Mouse (Mus musculus) myocyte (in vitro differentiated cells): ENCODE measurements around the gene Neurog1.

Experiments used
- MAX ChIP-seq: IDR thresholded peaks from one replicate; pipeline ENCODE4 v1.6.1; 2011; ENCODE audit warnings: low read depth, mild to moderate bottlenecking, control low read depth
- MYOD1 ChIP-seq, 3 experiments: IDR thresholded peaks; one replicate each; pipeline ENCODE4 v1.6.1; 2011; ENCODE audit warnings: control low read depth in 2 of 3, low read depth in 2 of 3, mild to moderate bottlenecking in 2 of 3, moderate library complexity in 1 of 3; ENCODE audit not compliant: insufficient read length in 2 of 3, control insufficient read depth in 1 of 3
- POLR2A ChIP-seq: IDR thresholded peaks from one replicate; pipeline ENCODE4 v1.6.1; 2011; ENCODE audit warnings: low read depth, mild to moderate bottlenecking, control low read depth, moderate library complexity; ENCODE audit not compliant: insufficient read length
- POLR2AphosphoS2 ChIP-seq: IDR thresholded peaks from one replicate; pipeline ENCODE4 v1.6.1; 2011; ENCODE audit warnings: low read depth, control low read depth; ENCODE audit not compliant: insufficient read length
- TCF12 ChIP-seq: IDR thresholded peaks from one replicate; pipeline ENCODE4 v1.6.1; 2011; ENCODE audit warnings: mild to moderate bottlenecking, control low read depth; ENCODE audit not compliant: poor library complexity, insufficient read depth, severe bottlenecking
- USF1 ChIP-seq: IDR thresholded peaks from one replicate; pipeline ENCODE4 v1.6.1; 2011; ENCODE audit warnings: low read depth, mild to moderate bottlenecking, control low read depth, moderate library complexity

GRCm38 (mm10) chr13:56253379-56253778 is 1.4 kb upstream of the Neurog1 start:
- TF ChIP-seq USF1 = no peak
- TF ChIP-seq POLR2A = no peak
- no peak for TF ChIP-seq MAX
- no peak for TF ChIP-seq TCF12
- TF ChIP-seq MYOD1 (IDR thresholded peaks at IDR 0.05; ENCODE audit: control insufficient read depth in 1 of 3, insufficient read length in 2 of 3, low read depth in 2 of 3) = no peak
- TF ChIP-seq POLR2AphosphoS2 = no peak
